Mouse (Mus musculus): ENCODE results near the gene Slc25a29. TPM values are rescaled to one million over a fixed set of nuclear protein-coding genes. Genes with fewer than 3 reads are reported as not detected.
A peak's percentile ranks its signal among the peaks of the same experiment; 100 is the strongest.

Gene Slc25a29
- polyA plus RNA-seq, 1 experiment = 24.4 TPM

- 96% methylated on average over 6 of the region's 6 CpGs for WGBS
- DNase-seq = no peak
- TF ChIP-seq POLR2A (IDR thresholded peaks at IDR 0.05; ENCODE audit: control insufficient read depth, extremely low read depth, insufficient read depth, low read length, poor library complexity) = no peak
- no peak for TF ChIP-seq CTCF (IDR thresholded peaks at IDR 0.05; ENCODE audit: borderline replicate concordance, control insufficient read depth, extremely low read depth, insufficient read depth, low read length, poor library complexity)
- H3K4me3 ChIP-seq (ENCODE audit: control insufficient read depth, insufficient read depth, low read length) = no peak overlapping the region
- H3K36me3 ChIP-seq (ENCODE audit: control insufficient read depth, insufficient read depth, low read length) = peaks cover 33% of the 10 kb centered on the region
- H3K27me3 ChIP-seq (ENCODE audit: control insufficient read depth, insufficient read depth, low read length) = no peaks in the 10 kb centered on the region
- no peaks in the 10 kb centered on the region; the same call in 1 of the 2 replicates for H3K4me1 ChIP-seq (replicated peaks; ENCODE audit: control insufficient read depth, insufficient read depth, low read length)
- no peak overlapping the region for H3K27ac ChIP-seq (ENCODE audit: control insufficient read depth, insufficient read depth, low read length)
Observed at GRCm38 (mm10) chr12:108814470-108814869, 21.2 kb downstream of the Slc25a29 start.

- peaks cover 39% of the 10 kb centered on the region for H3K36me3 ChIP-seq (ENCODE audit: control insufficient read depth, insufficient read depth, low read length)
- no peaks in the 10 kb centered on the region for H3K27me3 ChIP-seq (ENCODE audit: control insufficient read depth, insufficient read depth, low read length)
- no peak overlapping the region for H3K4me3 ChIP-seq (ENCODE audit: control insufficient read depth, insufficient read depth, low read length)
- no peak for DNase-seq
- TF ChIP-seq CTCF (IDR thresholded peaks at IDR 0.05; ENCODE audit: borderline replicate concordance, control insufficient read depth, extremely low read depth, insufficient read depth, low read length, poor library complexity) = no peak
- TF ChIP-seq POLR2A (IDR thresholded peaks at IDR 0.05; ENCODE audit: control insufficient read depth, extremely low read depth, insufficient read depth, low read length, poor library complexity) = no peak
- H3K27ac ChIP-seq (ENCODE audit: control insufficient read depth, insufficient read depth, low read length) = no peak overlapping the region
- no peaks in the 10 kb centered on the region; the same call in 1 of the 2 replicates for H3K4me1 ChIP-seq (replicated peaks; ENCODE audit: control insufficient read depth, insufficient read depth, low read length)
- WGBS = 93% methylated on average over 6 of the region's 6 CpGs
Observed at GRCm38 (mm10) chr12:108812463-108812862, 23.2 kb downstream of the Slc25a29 start.

GRCm38 (mm10) chr12:108811133-108811532 lies 24.6 kb downstream of the Slc25a29 start:
- no peak for TF ChIP-seq CTCF (IDR thresholded peaks at IDR 0.05; ENCODE audit: borderline replicate concordance, control insufficient read depth, extremely low read depth, insufficient read depth, low read length, poor library complexity)
- no peak for TF ChIP-seq POLR2A (IDR thresholded peaks at IDR 0.05; ENCODE audit: control insufficient read depth, extremely low read depth, insufficient read depth, low read length, poor library complexity)
- Histone ChIP-seq H3K27ac (ENCODE audit: control insufficient read depth, insufficient read depth, low read length) (no peak overlapping the region), H3K27me3 (ENCODE audit: control insufficient read depth, insufficient read depth, low read length) (no peaks in the 10 kb centered on the region), H3K36me3 (ENCODE audit: control insufficient read depth, insufficient read depth, low read length) (peaks cover 36% of the 10 kb centered on the region), H3K4me1 (replicated peaks; ENCODE audit: control insufficient read depth, insufficient read depth, low read length) (no peaks in the 10 kb centered on the region; the same call in 1 of the 2 replicates), H3K4me3 (ENCODE audit: control insufficient read depth, insufficient read depth, low read length) (no peak overlapping the region)
- peak; percentile 44 for DNase-seq
- 15% methylated on average over 2 of the region's 2 CpGs for WGBS

DNA sequence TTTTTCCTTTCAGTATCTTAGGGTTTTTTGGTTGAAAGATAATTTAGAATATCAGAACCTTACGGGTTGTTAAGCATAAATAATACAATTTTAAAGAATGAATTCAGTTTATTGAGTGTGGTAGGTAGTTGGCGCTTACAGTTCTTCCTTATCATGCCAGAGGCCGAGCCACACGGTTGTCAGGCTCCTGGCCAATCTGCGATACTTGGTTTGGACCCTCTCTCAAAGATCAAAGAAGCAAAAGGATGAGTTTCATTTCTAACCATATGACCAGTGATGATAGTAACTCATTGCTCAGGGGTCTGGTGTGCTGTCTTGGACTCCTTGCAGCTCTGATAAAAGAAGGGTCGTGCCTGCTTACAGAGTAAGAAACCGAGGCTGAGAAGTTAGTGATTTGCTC lies 25.4 kb downstream of the Slc25a29 start:
- 92% methylated on average over 7 of the region's 7 CpGs for WGBS

DNA sequence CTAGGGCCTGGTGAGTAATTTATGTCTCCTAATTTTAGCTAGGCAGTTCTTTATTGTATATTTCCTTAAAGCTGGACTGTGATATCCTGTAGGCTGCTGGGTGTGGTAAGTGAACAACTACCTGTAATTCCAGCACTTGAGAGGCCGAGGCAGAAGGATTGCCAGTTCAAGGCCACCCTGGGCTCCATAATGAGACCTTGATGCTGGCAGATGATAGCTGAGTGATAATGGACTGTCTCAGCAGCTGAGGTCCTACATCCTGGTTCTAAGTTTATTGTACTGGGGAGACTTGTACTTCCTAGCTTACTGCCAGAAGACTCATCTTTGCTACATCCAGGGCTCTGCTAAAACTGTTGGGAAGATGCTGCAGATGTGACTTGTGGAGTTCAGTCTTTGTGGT lies 25.9 kb downstream of the Slc25a29 start:
- H3K27ac ChIP-seq (ENCODE audit: control insufficient read depth, insufficient read depth, low read length) = no peak overlapping the region
- H3K36me3 ChIP-seq (ENCODE audit: control insufficient read depth, insufficient read depth, low read length) = peaks cover 28% of the 10 kb centered on the region
- no peaks in the 10 kb centered on the region for H3K27me3 ChIP-seq (ENCODE audit: control insufficient read depth, insufficient read depth, low read length)
- 97% methylated on average over 1 of the region's 1 CpGs for WGBS
- peaks cover 4% of the 10 kb centered on the region for H3K4me1 ChIP-seq (replicated peaks; ENCODE audit: control insufficient read depth, insufficient read depth, low read length)
- no peak for DNase-seq
- no peak for TF ChIP-seq POLR2A (IDR thresholded peaks at IDR 0.05; ENCODE audit: control insufficient read depth, extremely low read depth, insufficient read depth, low read length, poor library complexity)
- no peak for TF ChIP-seq CTCF (IDR thresholded peaks at IDR 0.05; ENCODE audit: borderline replicate concordance, control insufficient read depth, extremely low read depth, insufficient read depth, low read length, poor library complexity)
- H3K4me3 ChIP-seq (ENCODE audit: control insufficient read depth, insufficient read depth, low read length) = no peak overlapping the region

More for the DNA sequence above, 25.4 kb downstream of the Slc25a29 start:
- TF ChIP-seq POLR2A (IDR thresholded peaks at IDR 0.05; ENCODE audit: control insufficient read depth, extremely low read depth, insufficient read depth, low read length, poor library complexity) (no peak), CTCF (IDR thresholded peaks at IDR 0.05; ENCODE audit: borderline replicate concordance, control insufficient read depth, extremely low read depth, insufficient read depth, low read length, poor library complexity) (no peak)
- DNase-seq = no peak
- Histone ChIP-seq H3K27ac (ENCODE audit: control insufficient read depth, insufficient read depth, low read length) (no peak overlapping the region), H3K27me3 (ENCODE audit: control insufficient read depth, insufficient read depth, low read length) (no peaks in the 10 kb centered on the region), H3K36me3 (ENCODE audit: control insufficient read depth, insufficient read depth, low read length) (peaks cover 34% of the 10 kb centered on the region), H3K4me1 (replicated peaks; ENCODE audit: control insufficient read depth, insufficient read depth, low read length) (peaks cover 2% of the 10 kb centered on the region), H3K4me3 (ENCODE audit: control insufficient read depth, insufficient read depth, low read length) (no peak overlapping the region)

DNA sequence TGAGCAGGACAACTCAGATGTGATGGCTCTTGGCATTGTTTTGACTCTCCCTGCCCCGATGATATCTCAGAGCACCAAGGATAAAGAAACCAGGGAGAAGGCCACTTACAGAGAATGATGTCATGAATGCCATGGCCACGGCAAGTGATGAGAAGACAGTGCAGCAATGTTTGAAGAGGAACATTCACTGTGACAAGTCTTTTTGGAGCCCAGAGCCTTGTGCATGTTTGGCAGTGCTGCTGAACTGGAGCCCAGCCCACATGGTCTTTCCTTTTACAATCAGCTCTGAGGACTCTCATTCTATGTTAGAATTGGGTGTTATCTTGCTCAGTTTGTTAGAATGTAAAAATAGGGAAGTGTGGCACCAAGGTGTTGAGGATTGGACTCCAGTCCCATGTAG lies 27.2 kb downstream of the Slc25a29 start:
- 88% methylated on average over 2 of the region's 2 CpGs for WGBS
- Histone ChIP-seq H3K4me1 (replicated peaks; ENCODE audit: control insufficient read depth, insufficient read depth, low read length) (peaks cover 8% of the 10 kb centered on the region), H3K27ac (ENCODE audit: control insufficient read depth, insufficient read depth, low read length) (no peak overlapping the region), H3K27me3 (ENCODE audit: control insufficient read depth, insufficient read depth, low read length) (no peaks in the 10 kb centered on the region), H3K36me3 (ENCODE audit: control insufficient read depth, insufficient read depth, low read length) (peaks cover 28% of the 10 kb centered on the region; the same call in 1 of the 2 replicates), H3K4me3 (ENCODE audit: control insufficient read depth, insufficient read depth, low read length) (no peak overlapping the region)
- TF ChIP-seq POLR2A (IDR thresholded peaks at IDR 0.05; ENCODE audit: control insufficient read depth, extremely low read depth, insufficient read depth, low read length, poor library complexity) (no peak), CTCF (IDR thresholded peaks at IDR 0.05; ENCODE audit: borderline replicate concordance, control insufficient read depth, extremely low read depth, insufficient read depth, low read length, poor library complexity) (no peak)
- DNase-seq = no peak

- no peak overlapping the region for H3K27ac ChIP-seq (ENCODE audit: control insufficient read depth, insufficient read depth, low read length)
- DNase-seq = no peak
- peaks cover 25% of the 10 kb centered on the region; the same call in 1 of the 2 replicates for H3K36me3 ChIP-seq (ENCODE audit: control insufficient read depth, insufficient read depth, low read length)
- H3K27me3 ChIP-seq (ENCODE audit: control insufficient read depth, insufficient read depth, low read length) = no peaks in the 10 kb centered on the region
- TF ChIP-seq POLR2A (IDR thresholded peaks at IDR 0.05; ENCODE audit: control insufficient read depth, extremely low read depth, insufficient read depth, low read length, poor library complexity) (no peak), CTCF (IDR thresholded peaks at IDR 0.05; ENCODE audit: borderline replicate concordance, control insufficient read depth, extremely low read depth, insufficient read depth, low read length, poor library complexity) (no peak)
- H3K4me1 ChIP-seq (replicated peaks; ENCODE audit: control insufficient read depth, insufficient read depth, low read length) = peaks cover 19% of the 10 kb centered on the region
- WGBS = 85% methylated on average over 2 of the region's 2 CpGs
- H3K4me3 ChIP-seq (ENCODE audit: control insufficient read depth, insufficient read depth, low read length) = no peak overlapping the region
Observed at GRCm38 (mm10) chr12:108804388-108804787, 31.3 kb downstream of the Slc25a29 start.
